Mouse (Mus musculus): ENCODE measurements at regions not wholly inside any gene's neighbourhood (a gene's known extent, or its start where the extent isn't known, plus 50 kb on each side); places are given as distances from the start of the nearest gene placed in this dataset.
"Not testable (repeated sequence)": the region's sequence is repeated elsewhere in the genome, so short reads cannot be mapped to it uniquely, and the experiment has no call there.

DNA sequence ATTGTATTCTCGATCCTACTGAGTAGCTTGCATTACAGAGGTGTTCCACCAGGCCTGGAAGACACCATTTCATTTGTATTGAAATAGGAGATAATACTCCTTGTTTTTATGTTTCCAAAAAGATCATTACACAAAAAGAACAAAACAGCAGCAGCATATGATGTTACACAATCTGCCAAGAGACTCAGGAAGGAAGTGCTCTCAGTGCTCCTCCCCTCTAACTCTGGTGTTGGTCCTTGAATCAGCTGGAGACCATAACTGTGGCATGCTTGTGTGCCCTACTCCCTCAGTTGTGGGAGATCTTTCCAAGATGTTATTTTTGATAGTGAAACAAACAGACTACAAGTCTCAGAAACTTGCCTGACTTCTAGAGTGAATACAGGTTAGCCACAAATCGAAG, 200.8 kb upstream of the Pbx1 start:
- Histone ChIP-seq H3ac (ENCODE audit: control insufficient read depth, insufficient read length, low read depth) (no peak overlapping the region), H3K4me3 (ENCODE audit: insufficient read depth, poor library complexity, severe bottlenecking) (no peak overlapping the region), H3K79me3 (ENCODE audit: low read depth) (no peaks in the 10 kb centered on the region), H3K36me3 (ENCODE audit: control insufficient read depth, insufficient read depth) (no peaks in the 10 kb centered on the region), H3K79me2 (ENCODE audit: control insufficient read depth, insufficient read depth) (no peaks in the 10 kb centered on the region), H3K27me3 (ENCODE audit: control insufficient read depth, insufficient read depth, insufficient read length) (no peaks in the 10 kb centered on the region)
- TF ChIP-seq CTCF (IDR thresholded peaks at IDR 0.05; ENCODE audit: control insufficient read depth, insufficient read depth, insufficient read length) (no peak), MYOG (IDR thresholded peaks at IDR 0.05; ENCODE audit: control insufficient read depth, extremely low read depth, insufficient read length) (no peak), USF1 (IDR thresholded peaks at IDR 0.05; ENCODE audit: low read depth) (no peak), MAX (IDR thresholded peaks at IDR 0.05) (no peak), MYOD1 (IDR thresholded peaks at IDR 0.05; ENCODE audit: control insufficient read depth, insufficient read length, low read depth) (no peak), FOSL1 (IDR thresholded peaks at IDR 0.05; ENCODE audit: insufficient read depth, low read length, poor library complexity, severe bottlenecking) (no peak), CEBPB (IDR thresholded peaks at IDR 0.05; ENCODE audit: low read depth) (no peak)

DNA sequence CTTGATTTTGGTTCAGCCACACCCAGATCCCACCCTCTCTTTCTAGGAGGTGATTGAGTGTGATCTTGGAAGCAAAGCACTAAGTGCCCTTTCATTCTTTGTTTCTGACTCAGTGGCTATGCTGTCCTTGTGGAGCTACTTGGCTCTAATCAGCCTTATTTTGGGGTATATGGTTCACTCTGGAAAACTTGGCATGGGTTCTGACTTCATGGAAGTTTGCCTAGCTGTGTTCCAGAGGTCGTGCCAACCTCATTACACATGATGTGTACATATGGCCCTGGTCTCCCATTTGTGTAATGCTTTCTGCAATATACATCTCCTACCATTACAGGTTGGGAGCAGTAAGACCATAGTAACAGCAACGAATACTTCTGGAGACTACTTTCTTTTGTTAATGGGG, 199.9 kb upstream of the Pbx1 start:
- no peak for TF ChIP-seq MYOD1 (IDR thresholded peaks at IDR 0.05; ENCODE audit: control insufficient read depth, insufficient read length, low read depth)
- no peak for TF ChIP-seq CTCF (IDR thresholded peaks at IDR 0.05; ENCODE audit: control insufficient read depth, insufficient read depth, insufficient read length)
- no peak for TF ChIP-seq FOSL1 (IDR thresholded peaks at IDR 0.05; ENCODE audit: insufficient read depth, low read length, poor library complexity, severe bottlenecking)
- TF ChIP-seq CEBPB (IDR thresholded peaks at IDR 0.05; ENCODE audit: low read depth), result no peak
- no peak overlapping the region for H3K4me3 ChIP-seq (ENCODE audit: insufficient read depth, poor library complexity, severe bottlenecking)
- H3ac ChIP-seq (ENCODE audit: control insufficient read depth, insufficient read length, low read depth), result no peak overlapping the region
- no peaks in the 10 kb centered on the region for H3K79me3 ChIP-seq (ENCODE audit: low read depth)
- no peaks in the 10 kb centered on the region for H3K36me3 ChIP-seq (ENCODE audit: control insufficient read depth, insufficient read depth)
- H3K27me3 ChIP-seq (ENCODE audit: control insufficient read depth, insufficient read depth, insufficient read length), result no peaks in the 10 kb centered on the region
- H3K79me2 ChIP-seq (ENCODE audit: control insufficient read depth, insufficient read depth), result no peaks in the 10 kb centered on the region

DNA sequence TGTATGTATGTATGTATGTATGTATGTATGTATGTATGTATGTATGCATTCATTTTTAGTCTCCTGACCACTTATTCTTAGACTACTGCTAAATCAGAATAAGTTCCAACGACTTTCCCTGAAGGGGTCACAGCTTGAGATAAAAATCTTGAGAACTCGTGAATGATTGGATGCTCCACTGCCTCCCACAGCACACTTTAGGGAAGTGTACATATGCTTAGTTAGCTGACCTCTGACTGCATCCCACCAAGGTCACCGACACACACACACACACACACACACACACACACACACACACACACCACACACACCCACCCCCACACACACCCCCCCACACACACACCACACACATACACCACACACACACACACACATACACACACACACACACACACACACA, 169.9 kb upstream of the Pbx1 start:
- not testable (repeated sequence) for H3K79me3 ChIP-seq (ENCODE audit: low read depth); H3K79me2 ChIP-seq (ENCODE audit: control insufficient read depth, insufficient read depth); H3K4me3 ChIP-seq (ENCODE audit: insufficient read depth, poor library complexity, severe bottlenecking); H3K36me3 ChIP-seq (ENCODE audit: control insufficient read depth, insufficient read depth); H3ac ChIP-seq (ENCODE audit: control insufficient read depth, insufficient read length, low read depth); H3K27me3 ChIP-seq (ENCODE audit: control insufficient read depth, insufficient read depth, insufficient read length)

DNA sequence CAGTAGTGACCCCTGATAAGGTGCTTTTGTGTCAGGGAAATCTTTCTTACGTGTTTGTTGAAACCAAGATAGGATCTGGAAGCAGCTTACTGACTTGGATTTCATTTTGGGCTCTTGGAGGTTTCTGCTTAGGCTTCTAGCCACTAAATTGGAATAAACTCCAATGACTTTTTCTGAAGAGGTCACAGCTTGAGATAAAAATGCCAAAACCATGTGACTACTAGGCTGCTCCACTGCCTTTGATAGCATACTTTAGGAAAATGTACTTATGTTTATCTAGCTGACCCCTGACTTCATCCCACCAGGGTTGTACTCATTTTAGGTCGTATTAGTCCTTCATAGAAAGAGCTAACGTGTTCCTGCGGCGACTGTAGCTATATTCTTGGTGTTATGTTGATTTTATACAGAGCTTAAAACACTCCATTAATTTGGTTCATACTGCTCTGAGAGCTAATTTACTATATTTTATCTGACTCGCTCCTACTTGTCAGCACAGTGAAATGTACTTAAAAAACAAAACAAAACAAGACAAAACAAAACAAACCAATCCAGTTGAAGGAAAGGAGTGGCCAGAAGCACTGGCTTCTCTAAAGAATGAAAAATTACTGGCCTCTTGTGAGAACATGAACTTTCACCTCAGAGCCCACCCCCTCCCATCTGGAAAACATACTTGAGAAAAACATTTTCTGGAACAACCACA, 168.5 kb upstream of the Pbx1 start:
- no peaks in the 10 kb centered on the region for H3K36me3 ChIP-seq (ENCODE audit: control insufficient read depth, insufficient read depth)
- no peaks in the 10 kb centered on the region for H3K27me3 ChIP-seq (ENCODE audit: control insufficient read depth, insufficient read depth, insufficient read length)
- H3K4me3 ChIP-seq (ENCODE audit: insufficient read depth, poor library complexity, severe bottlenecking), result no peak overlapping the region
- no peaks in the 10 kb centered on the region for H3K79me3 ChIP-seq (ENCODE audit: low read depth)
- TF ChIP-seq MYOG (IDR thresholded peaks at IDR 0.05; ENCODE audit: control insufficient read depth, extremely low read depth, insufficient read length), result no peak
- TF ChIP-seq CEBPB (IDR thresholded peaks at IDR 0.05; ENCODE audit: low read depth), result no peak
- no peaks in the 10 kb centered on the region for H3K79me2 ChIP-seq (ENCODE audit: control insufficient read depth, insufficient read depth)
- no peak overlapping the region for H3ac ChIP-seq (ENCODE audit: control insufficient read depth, insufficient read length, low read depth)

DNA sequence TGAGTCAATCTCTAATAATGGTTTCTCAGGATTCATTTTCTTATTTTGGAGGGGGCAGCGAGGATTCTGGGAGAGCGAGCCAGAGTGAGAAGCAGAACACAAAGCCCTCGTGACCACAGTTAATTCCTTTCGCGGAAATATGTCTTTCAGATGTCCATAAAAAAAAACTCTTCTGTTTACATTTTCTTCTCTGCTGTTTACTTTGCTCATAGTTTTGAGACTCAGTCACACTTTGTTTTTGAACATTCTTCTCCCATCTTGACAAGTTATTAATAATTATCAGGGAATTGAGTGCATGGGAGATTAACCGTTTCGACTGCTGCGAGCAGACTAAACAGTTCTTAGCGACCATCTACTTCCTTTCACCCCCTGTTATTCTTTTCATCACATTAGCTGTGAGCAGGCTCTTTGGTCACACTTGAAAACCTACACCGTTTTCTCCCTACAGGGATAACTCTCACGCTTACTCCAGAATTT, 166.2 kb upstream of the Pbx1 start:
- Histone ChIP-seq H3K4me3 (ENCODE audit: insufficient read depth, poor library complexity, severe bottlenecking) (no peak overlapping the region), H3K36me3 (ENCODE audit: control insufficient read depth, insufficient read depth) (no peaks in the 10 kb centered on the region), H3K27me3 (ENCODE audit: control insufficient read depth, insufficient read depth, insufficient read length) (no peaks in the 10 kb centered on the region), H3K79me3 (ENCODE audit: low read depth) (no peaks in the 10 kb centered on the region), H3K79me2 (ENCODE audit: control insufficient read depth, insufficient read depth) (no peaks in the 10 kb centered on the region), H3ac (ENCODE audit: control insufficient read depth, insufficient read length, low read depth) (no peak overlapping the region)
- TF ChIP-seq USF1 (IDR thresholded peaks at IDR 0.05; ENCODE audit: low read depth) (peak; percentile 81), MYOD1 (IDR thresholded peaks at IDR 0.05; ENCODE audit: control insufficient read depth, insufficient read length, low read depth) (no peak), CTCF (IDR thresholded peaks at IDR 0.05; ENCODE audit: control insufficient read depth, insufficient read depth, insufficient read length) (no peak), MAX (IDR thresholded peaks at IDR 0.05) (no peak), MYOG (IDR thresholded peaks at IDR 0.05; ENCODE audit: control insufficient read depth, extremely low read depth, insufficient read length) (no peak), FOSL1 (IDR thresholded peaks at IDR 0.05; ENCODE audit: insufficient read depth, low read length, poor library complexity, severe bottlenecking) (no peak), CEBPB (IDR thresholded peaks at IDR 0.05; ENCODE audit: low read depth) (no peak)

DNA sequence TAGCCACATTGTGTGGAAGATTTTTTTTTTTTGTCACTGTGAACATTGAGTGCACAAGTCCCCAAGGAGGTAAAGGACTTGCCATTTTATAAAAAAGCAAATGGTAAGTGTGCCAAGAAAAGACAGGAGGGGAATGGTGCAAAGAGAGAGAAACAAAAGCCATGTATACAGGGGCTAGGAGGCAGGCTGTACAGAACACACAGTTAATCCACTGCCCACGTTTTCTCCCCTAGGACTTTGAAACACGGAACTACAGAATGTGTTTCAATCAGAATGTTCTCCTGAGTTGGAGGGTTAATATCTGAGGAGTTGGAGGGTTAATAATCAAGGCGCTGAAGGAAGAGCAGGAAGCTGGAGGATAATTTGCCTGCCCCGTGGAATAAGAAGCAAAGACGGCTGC, 165.4 kb upstream of the Pbx1 start:
- Histone ChIP-seq H3K79me3 (ENCODE audit: low read depth) (no peaks in the 10 kb centered on the region), H3K36me3 (ENCODE audit: control insufficient read depth, insufficient read depth) (no peaks in the 10 kb centered on the region), H3K4me3 (ENCODE audit: insufficient read depth, poor library complexity, severe bottlenecking) (no peak overlapping the region), H3ac (ENCODE audit: control insufficient read depth, insufficient read length, low read depth) (no peak overlapping the region), H3K79me2 (ENCODE audit: control insufficient read depth, insufficient read depth) (no peaks in the 10 kb centered on the region), H3K27me3 (ENCODE audit: control insufficient read depth, insufficient read depth, insufficient read length) (no peaks in the 10 kb centered on the region)
- TF ChIP-seq CTCF (IDR thresholded peaks at IDR 0.05; ENCODE audit: control insufficient read depth, insufficient read depth, insufficient read length), result no peak
- TF ChIP-seq CEBPB (IDR thresholded peaks at IDR 0.05; ENCODE audit: low read depth), result no peak
- TF ChIP-seq FOSL1 (IDR thresholded peaks at IDR 0.05; ENCODE audit: insufficient read depth, low read length, poor library complexity, severe bottlenecking), result no peak
- TF ChIP-seq MYOG (IDR thresholded peaks at IDR 0.05; ENCODE audit: control insufficient read depth, extremely low read depth, insufficient read length), result no peak
- no peak for TF ChIP-seq MAX (IDR thresholded peaks at IDR 0.05)
- TF ChIP-seq MYOD1 (IDR thresholded peaks at IDR 0.05; ENCODE audit: control insufficient read depth, insufficient read length, low read depth), result no peak
- no peak for TF ChIP-seq USF1 (IDR thresholded peaks at IDR 0.05; ENCODE audit: low read depth)
